Mouse (Mus musculus) CH12F3 (cell line): Measurements from ENCODE around the gene Pou5f1.

Experiments
- in situ Hi-C: fragments of 300-500 bp; cut with MboI; formaldehyde crosslinking; loops from 2 replicates; pipeline ENCODE4 v1.14.3; 2020; ENCODE audit warnings: low sequenced_read_pairs

The Pou5f1 gene

GRCm38 (mm10) chr17:35549437-35550142, 43.8 kb downstream of the Pou5f1 start:
- in situ Hi-C loops, result no loop called here

- in situ Hi-C loops, result no loop called here
Observed at GRCm38 (mm10) chr17:35550143-35550494, 44.3 kb downstream of the Pou5f1 start.

DNA sequence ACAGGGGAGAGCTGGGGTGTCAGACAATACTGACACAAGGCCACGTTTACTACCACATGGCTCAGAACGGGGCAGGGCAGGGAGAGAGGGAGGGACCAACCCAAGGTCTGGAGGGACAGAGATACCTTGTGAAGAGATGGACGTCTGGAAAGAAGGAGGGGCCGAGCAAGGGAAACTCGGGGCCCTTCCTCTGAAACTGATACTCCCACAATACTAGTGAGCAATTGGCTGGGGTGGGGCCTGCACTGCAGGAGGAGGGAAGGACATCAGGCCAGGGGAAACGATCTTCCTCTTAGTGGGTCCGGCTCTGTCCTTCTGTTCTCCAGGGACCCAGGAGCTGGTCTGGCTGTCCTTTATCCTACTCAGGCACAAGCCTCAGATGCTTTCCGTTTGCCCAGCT, 45.1 kb downstream of the Pou5f1 start:
- in situ Hi-C loops, result no loop called here

- in situ Hi-C loops, result no loop called here
Observed at GRCm38 (mm10) chr17:35551881-35552414, 46.1 kb downstream of the Pou5f1 start, which contains the start of gene Cdsn. Gene Cdsn (plus strand): TSS chr17:35552128.

DNA sequence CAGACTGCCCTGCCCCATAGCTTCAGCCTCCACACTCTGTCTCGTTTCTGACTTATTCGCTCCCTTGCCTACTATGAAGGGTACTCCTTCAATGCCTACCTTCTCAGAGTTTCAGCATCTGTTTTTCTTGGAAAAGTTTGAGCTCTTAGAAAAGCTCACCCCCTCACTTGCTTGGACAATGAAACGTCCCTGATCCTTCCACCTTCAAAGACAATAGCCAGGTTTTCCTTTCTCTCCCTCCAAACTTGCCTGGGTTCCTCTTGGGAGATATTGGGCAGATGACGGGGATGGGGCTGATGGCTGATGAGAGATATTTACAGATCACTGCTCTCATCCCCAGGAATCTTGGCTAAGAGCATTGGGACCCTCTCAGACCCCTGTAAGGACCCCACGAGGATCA, 48.5 kb downstream of the Pou5f1 start:
- in situ Hi-C loops, result no loop called here

DNA sequence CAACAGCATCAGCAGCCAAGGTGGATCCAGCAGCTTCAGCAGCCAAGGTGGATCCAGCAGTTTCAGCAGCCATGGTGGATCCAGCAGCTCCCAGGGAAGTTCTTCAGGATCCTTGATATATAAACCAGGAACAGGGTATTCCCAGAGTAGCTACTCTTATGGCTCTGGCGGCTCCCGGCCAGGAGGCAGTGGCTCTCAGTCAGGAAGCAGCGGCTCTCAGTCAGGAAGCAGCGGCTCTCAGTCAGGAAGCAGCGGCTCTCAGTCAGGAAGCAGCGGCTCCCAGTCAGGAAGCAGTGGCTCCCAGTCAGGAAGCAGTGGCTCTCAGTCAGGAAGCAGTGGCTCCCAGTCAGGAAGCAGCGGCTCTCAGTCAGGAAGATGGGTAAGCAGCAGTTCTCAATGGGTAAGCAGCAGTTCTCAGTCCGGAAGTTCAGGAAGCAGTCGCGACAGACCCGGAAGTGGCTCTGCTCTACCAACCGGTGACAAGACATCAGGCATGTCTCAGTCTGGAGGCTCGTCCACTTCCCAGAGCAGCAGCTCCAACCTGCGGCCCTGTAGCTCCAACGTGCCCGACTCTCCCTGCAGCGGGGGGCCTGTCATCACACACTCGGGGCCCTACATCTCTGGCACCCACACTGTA, 49.1 kb downstream of the Pou5f1 start:
- in situ Hi-C loops, result no loop called here

- in situ Hi-C loops, result no loop called here
Observed at GRCm38 (mm10) chr17:35556186-35556765, 50.5 kb downstream of the Pou5f1 start.

DNA sequence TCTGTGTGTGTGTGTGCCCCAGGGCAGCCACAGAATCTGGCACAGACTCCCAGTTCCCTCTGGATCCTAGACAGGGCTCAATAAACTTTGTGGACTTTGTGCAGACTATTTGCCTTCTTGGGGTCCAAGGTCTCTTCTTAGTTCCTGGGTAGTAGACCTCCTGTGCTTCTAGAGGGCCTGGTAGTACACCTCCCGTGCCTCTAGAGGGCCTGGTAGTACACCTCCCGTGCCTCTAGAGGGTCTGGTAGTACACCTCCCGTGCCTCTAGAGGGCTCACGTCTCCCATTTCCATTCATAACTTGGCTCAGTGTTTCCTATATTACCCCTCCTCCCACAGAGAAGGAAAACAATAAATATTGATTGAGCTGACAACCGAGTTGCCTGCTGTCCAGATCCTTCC, 51.0 kb downstream of the Pou5f1 start:
- in situ Hi-C loops, result no loop called here

GRCm38 (mm10) chr17:35557351-35557750, 51.5 kb downstream of the Pou5f1 start:
- in situ Hi-C loops, result no loop called here

- in situ Hi-C loops, result no loop called here
Observed at GRCm38 (mm10) chr17:35558216-35558615, 52.4 kb downstream of the Pou5f1 start.
